Mouse (Mus musculus) urinary bladder, postnatal 25 days (tissue): ENCODE data around the gene Rnd2.
"Not testable (repeated sequence)": the region's sequence is repeated elsewhere in the genome, so short reads cannot be mapped to it uniquely, and the experiment has no call there.

ENCODE experiments used
- DNase-seq: peaks from one replicate; pipeline ENCODE4 v3.0.0; 2022; ENCODE audit warnings: low spot score

The Rnd2 gene

GRCm38 (mm10) chr11:101446860-101447259 lies 17.9 kb upstream of the Rnd2 start:
- not testable (repeated sequence) for DNase-seq

- DNase-seq = no peak
Measured at GRCm38 (mm10) chr11:101447786-101448185, 17.0 kb upstream of the Rnd2 start.

GRCm38 (mm10) chr11:101448274-101448746 lies 16.5 kb upstream of the Rnd2 start, which contains the start of gene Ifi35:
Ifi35 (plus strand) TSS chr11:101448407.
- DNase-seq = peak; percentile 66

GRCm38 (mm10) chr11:101448899-101449298 lies 15.9 kb upstream of the Rnd2 start:
- no peak for DNase-seq

GRCm38 (mm10) chr11:101449596-101449995 lies 15.2 kb upstream of the Rnd2 start:
- DNase-seq = not testable (repeated sequence)

- no peak for DNase-seq
Measured at GRCm38 (mm10) chr11:101450394-101450793, 14.4 kb upstream of the Rnd2 start.

GRCm38 (mm10) chr11:101451536-101451935 lies 13.3 kb upstream of the Rnd2 start:
- no peak for DNase-seq

- no peak for DNase-seq
Measured at GRCm38 (mm10) chr11:101452093-101452774, 12.6 kb upstream of the Rnd2 start.

GRCm38 (mm10) chr11:101454702-101455101 lies 10.1 kb upstream of the Rnd2 start:
- DNase-seq = no peak

- no peak for DNase-seq
Measured at GRCm38 (mm10) chr11:101455627-101456026, 9.2 kb upstream of the Rnd2 start.

- DNase-seq = no peak
Measured at GRCm38 (mm10) chr11:101457631-101458030, 7.2 kb upstream of the Rnd2 start.

GRCm38 (mm10) chr11:101458217-101458616 lies 6.6 kb upstream of the Rnd2 start:
- no peak for DNase-seq

- DNase-seq = no peak
Measured at GRCm38 (mm10) chr11:101459716-101460115, 5.1 kb upstream of the Rnd2 start.

GRCm38 (mm10) chr11:101460321-101460720 lies 4.5 kb upstream of the Rnd2 start:
- DNase-seq = no peak

GRCm38 (mm10) chr11:101462141-101462540 lies 2.7 kb upstream of the Rnd2 start:
- DNase-seq = no peak

GRCm38 (mm10) chr11:101462583-101463440 lies 2.0 kb upstream of the Rnd2 start:
- DNase-seq = no peak

GRCm38 (mm10) chr11:101465101-101465868 lies 486 bp downstream of the Rnd2 start:
- DNase-seq = peak; percentile 70

- peak; percentile 72 for DNase-seq
Measured at GRCm38 (mm10) chr11:101465869-101466551, 1.2 kb downstream of the Rnd2 start, which contains the start of gene Vat1. Vat1 (minus strand) TSS chr11:101466230.

- not testable (repeated sequence) for DNase-seq
Measured at GRCm38 (mm10) chr11:101466552-101466950, 1.8 kb downstream of the Rnd2 start.

- peak; percentile 61 for DNase-seq
Measured at GRCm38 (mm10) chr11:101467477-101468262, 2.9 kb downstream of the Rnd2 start.

GRCm38 (mm10) chr11:101468263-101468688 lies 3.5 kb downstream of the Rnd2 start:
- DNase-seq = no peak
